Mouse (Mus musculus): ENCODE data around the gene Zfp706.

GRCm38 (mm10) chr15:36948866-36949546 lies 58.6 kb downstream of the Zfp706 start:
- TF ChIP-seq GATA1 (IDR thresholded peaks at IDR 0.05; ENCODE audit: low read length) (no peak), TAL1 (IDR thresholded peaks at IDR 0.05; ENCODE audit: low read length) (no peak)
